16 mouse cellular contexts compared by ENCODE assay signal in the genomic region with DNA sequence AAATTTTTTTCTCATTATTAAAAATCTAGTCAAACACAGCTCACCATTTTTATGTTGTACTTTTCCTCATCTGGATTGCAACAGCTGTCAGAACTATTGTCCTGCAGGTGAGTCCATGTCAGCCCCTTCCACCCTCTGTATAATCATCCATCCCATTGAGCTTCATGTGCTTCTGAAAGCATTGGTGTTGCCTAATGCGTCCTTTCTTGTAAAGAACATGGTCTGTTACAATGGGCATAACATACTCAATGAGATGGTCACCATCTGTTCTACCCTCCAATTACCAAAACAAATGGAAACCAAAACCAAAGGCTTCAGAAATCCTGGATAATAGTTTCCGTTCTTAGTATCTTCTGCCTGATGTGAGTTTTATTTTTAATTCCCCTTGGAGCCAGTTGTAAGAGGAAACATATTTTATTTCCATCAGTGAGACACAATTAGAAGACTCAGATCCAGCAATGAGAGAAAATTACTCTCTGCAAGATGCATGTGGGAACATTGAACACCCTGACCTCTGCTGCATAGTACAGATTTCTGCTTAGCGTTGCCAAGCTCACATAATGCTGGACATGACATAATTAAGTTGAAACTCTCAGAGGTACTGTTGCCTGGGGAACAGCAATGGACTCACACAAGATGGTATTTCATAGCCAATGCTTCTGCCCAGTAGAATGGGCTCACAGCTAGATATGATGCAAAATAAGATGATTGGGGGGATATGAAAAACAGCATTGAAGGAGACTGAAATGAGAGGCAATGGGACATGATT.
A peak's percentile ranks its signal among the peaks of the same experiment; 100 is the strongest.
DNase-seq lines count a peak whose midpoint lies in the region; ATAC-seq lines count a peak whose summit lies in the region.
"Had no signal": no experiment of that assay in that cellular context is flagged by ENCODE, and none has a peak within 500 bp of the region (broad histone marks: within the 10 kb centered on the region; RNA-seq: fewer than 3 reads in every experiment).

No protein-coding gene starts in this region.

- H3K27ac ChIP-seq in hindbrain, embryonic 11.5 days (ENCODE audit: low read depth, low read length), result no peak overlapping the region
- H3K27ac ChIP-seq in hindbrain, embryonic 10.5 days, result no peak overlapping the region
- no peak overlapping the region for H3K27ac ChIP-seq in hindbrain, embryonic 15.5 days (replicated peaks)
- H3K27ac ChIP-seq in intestine, embryonic 15.5 days, result no peak overlapping the region
- H3K27ac ChIP-seq: gastrocnemius, adult 2 months; heart, adult 2 months; liver, embryonic 13.5 days had no signal

- H3K27me3 ChIP-seq in hindbrain, embryonic 11.5 days (ENCODE audit: control insufficient read depth, insufficient read depth, low read length), result no peaks in the 10 kb centered on the region
- H3K27me3 ChIP-seq in hindbrain, embryonic 10.5 days (ENCODE audit: insufficient read depth, poor library complexity, severe bottlenecking), result no peaks in the 10 kb centered on the region
- no peaks in the 10 kb centered on the region for H3K27me3 ChIP-seq in hindbrain, embryonic 15.5 days
- H3K27me3 ChIP-seq in intestine, embryonic 15.5 days (replicated peaks), result no peaks in the 10 kb centered on the region
- H3K27me3 ChIP-seq: liver, embryonic 13.5 days; megakaryocyte, embryonic 14.5 days had no signal

- no peaks in the 10 kb centered on the region for H3K4me1 ChIP-seq in hindbrain, embryonic 11.5 days (replicated peaks; ENCODE audit: control insufficient read depth, insufficient read depth, low read length)
- peaks cover 14% of the 10 kb centered on the region for H3K4me1 ChIP-seq in hindbrain, embryonic 10.5 days (replicated peaks)
- H3K4me1 ChIP-seq in hindbrain, embryonic 15.5 days (replicated peaks), result no peaks in the 10 kb centered on the region
- no peaks in the 10 kb centered on the region for H3K4me1 ChIP-seq in intestine, embryonic 15.5 days (replicated peaks)
- H3K4me1 ChIP-seq: liver, embryonic 13.5 days; megakaryocyte, embryonic 14.5 days had no signal

- no peak overlapping the region for H3K9ac ChIP-seq in hindbrain, embryonic 11.5 days (ENCODE audit: low read depth, low read length)
- no peak overlapping the region for H3K9ac ChIP-seq in hindbrain, embryonic 15.5 days
- H3K9ac ChIP-seq in intestine, embryonic 15.5 days, result no peak overlapping the region
- H3K9ac ChIP-seq: liver, embryonic 13.5 days had no signal

- H3K4me3 ChIP-seq in hindbrain, embryonic 11.5 days (ENCODE audit: low read depth, low read length), result no peak overlapping the region
- H3K4me3 ChIP-seq in hindbrain, embryonic 10.5 days, result no peak overlapping the region
- no peak overlapping the region for H3K4me3 ChIP-seq in hindbrain, embryonic 15.5 days
- H3K4me3 ChIP-seq in intestine, embryonic 15.5 days (replicated peaks), result no peak overlapping the region
- H3K4me3 ChIP-seq: gastrocnemius, adult 2 months; heart, adult 2 months; liver, embryonic 13.5 days; megakaryocyte, embryonic 14.5 days had no signal

- H3K4me2 ChIP-seq in hindbrain, embryonic 11.5 days (replicated peaks; ENCODE audit: low read depth, low read length), result no peak overlapping the region
- H3K4me2 ChIP-seq in hindbrain, embryonic 15.5 days, result no peak overlapping the region
- H3K4me2 ChIP-seq in intestine, embryonic 15.5 days (replicated peaks), result no peak overlapping the region
- H3K4me2 ChIP-seq: liver, embryonic 13.5 days had no signal

- peak; percentile 76 for ATAC-seq in hindbrain, embryonic 11.5 days (ENCODE audit: low FRiP score)
- peak; percentile 48; the same call in 1 of the 2 replicates for ATAC-seq in hindbrain, embryonic 15.5 days (ENCODE audit: low FRiP score, low read depth)
- no peak for ATAC-seq in intestine, embryonic 15.5 days
- ATAC-seq: intestine, embryonic 16.5 days; lung, postnatal 0 days had no signal

- H3K36me3 ChIP-seq in hindbrain, embryonic 11.5 days (ENCODE audit: control insufficient read depth, insufficient read depth, low read length), result no peaks in the 10 kb centered on the region
- H3K36me3 ChIP-seq in hindbrain, embryonic 10.5 days, result no peaks in the 10 kb centered on the region
- no peaks in the 10 kb centered on the region for H3K36me3 ChIP-seq in hindbrain, embryonic 15.5 days
- no peaks in the 10 kb centered on the region for H3K36me3 ChIP-seq in intestine, embryonic 15.5 days
- H3K36me3 ChIP-seq: G1E; liver, embryonic 13.5 days had no signal

- DNase-seq in hindbrain, embryonic 11.5 days (ENCODE audit: low spot score), result peak; percentile 12
- DNase-seq in hindbrain, embryonic 10.5 days (ENCODE audit: low spot score), result no peak
- DNase-seq in retina, embryonic 14.5 days (ENCODE audit: low spot score), result peak; percentile 2
- no peak for DNase-seq in retina, postnatal 1 day
- DNase-seq in lung, postnatal 25 days (ENCODE audit: low spot score), result no peak
- DNase-seq: cerebellum, adult 8-10 months; gastrocnemius, adult 2 months; heart, adult 2 months; kidney, postnatal 10 days; liver, embryonic 13.5 days had no signal

- no peaks in the 10 kb centered on the region for H3K9me3 ChIP-seq in hindbrain, embryonic 11.5 days (ENCODE audit: control insufficient read depth, low read length)
- H3K9me3 ChIP-seq in hindbrain, embryonic 10.5 days, result no peaks in the 10 kb centered on the region
- H3K9me3 ChIP-seq in hindbrain, embryonic 15.5 days, result no peaks in the 10 kb centered on the region
- H3K9me3 ChIP-seq in intestine, embryonic 15.5 days, result no peaks in the 10 kb centered on the region
- H3K9me3 ChIP-seq: liver, embryonic 13.5 days had no signal

- whole genome bisulfite sequencing in hindbrain, embryonic 11.5 days, result 58% methylated on average over 3 of the region's 3 CpGs
- WGBS in hindbrain, embryonic 10.5 days, result 60% methylated on average over 3 of the region's 3 CpGs
- WGBS in hindbrain, embryonic 15.5 days, result 32% methylated on average over 3 of the region's 3 CpGs
- 74% methylated on average over 3 of the region's 3 CpGs for WGBS in intestine, embryonic 15.5 days

Comparison
In these comparisons a context has a peak if more than half of its experiments do, and no peak if none do; other contexts are left out.
1. DNase-seq: peak in hindbrain, embryonic 11.5 days (single experiment) and retina, embryonic 14.5 days (single experiment); none in hindbrain, embryonic 10.5 days (single experiment), retina, postnatal 1 day (single experiment) and lung, postnatal 25 days (single experiment).